Mouse (Mus musculus): ENCODE results near the gene Hist2h2ab.

DNA sequence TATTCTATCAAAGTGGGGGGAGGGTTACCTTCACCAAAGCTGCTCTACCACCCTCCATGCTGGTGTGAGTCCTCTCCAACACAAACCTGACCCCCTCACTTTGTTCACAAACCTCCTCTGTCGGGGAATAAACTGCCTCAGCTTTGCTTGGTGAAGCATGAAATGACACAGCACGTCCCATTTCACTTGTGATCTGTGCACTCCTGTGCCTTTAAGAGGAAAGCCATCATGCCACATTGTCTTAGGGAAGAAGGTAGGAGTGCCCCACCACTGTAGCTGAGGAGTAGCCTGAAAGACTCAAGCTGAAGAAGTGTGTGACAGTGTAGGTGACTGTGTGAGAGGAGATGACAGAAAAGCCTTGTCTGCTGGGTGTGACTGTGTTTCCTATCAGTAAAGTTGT is 5.8 kb downstream of the Hist2h2ab start:
- TF ChIP-seq CTCF (conservative IDR thresholded peaks at IDR 0.05; ENCODE audit: insufficient read depth, insufficient read length, low read depth, low read length): no peak
- TF ChIP-seq POLR2A (IDR thresholded peaks at IDR 0.05; ENCODE audit: low read depth, low read length): no peak
